Mouse (Mus musculus): ENCODE results near the gene Fcho1. TPM values are rescaled to one million over a fixed set of nuclear protein-coding genes. Genes with fewer than 3 reads are reported as not detected.
"Not testable (repeated sequence)": the region's sequence is repeated elsewhere in the genome, so short reads cannot be mapped to it uniquely, and the experiment has no call there.

Gene Fcho1
- 3.9 and 4.5 TPM in 2 replicates for polyA plus RNA-seq (2014; fragmentation: Nextera tagmentation; extraction: Ambion mirVana)

DNA sequence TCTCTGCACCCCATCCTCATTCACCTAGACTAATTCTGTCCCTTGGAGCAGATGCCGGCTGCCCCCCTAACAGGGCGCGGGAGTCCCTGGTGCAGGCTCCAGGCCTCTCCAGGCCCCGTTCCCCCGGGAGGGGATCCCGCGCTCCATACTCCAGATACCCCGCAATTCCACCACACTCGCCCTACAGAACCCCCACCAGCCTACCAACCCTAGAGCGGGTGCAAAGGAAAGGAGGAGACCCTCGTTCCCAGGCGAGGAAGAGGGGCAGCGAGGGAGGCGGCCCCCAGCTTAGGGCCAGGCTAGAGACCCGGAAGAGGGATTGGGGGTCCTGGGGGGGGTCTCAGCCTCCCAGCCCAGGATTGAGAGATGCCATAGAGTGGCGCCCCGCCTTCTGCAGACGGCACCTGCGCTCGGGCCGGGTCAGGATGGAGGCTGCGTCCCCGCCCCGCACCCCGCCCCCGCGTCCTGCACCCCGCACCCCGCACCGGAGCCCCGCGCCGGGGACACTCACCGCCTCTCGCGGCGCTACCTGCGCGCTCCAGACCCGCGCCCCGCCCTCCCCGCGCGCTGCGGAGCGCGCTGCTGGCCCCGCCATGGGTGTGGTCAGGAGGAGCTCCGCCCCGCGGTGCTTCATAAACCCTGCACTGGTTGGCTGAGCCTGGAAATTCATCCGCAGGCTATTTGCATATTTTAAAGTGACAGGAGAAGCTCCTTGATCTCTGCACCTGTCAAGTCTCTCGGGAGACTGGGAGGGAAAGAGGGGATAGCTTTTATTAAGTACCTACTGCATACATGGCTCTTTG lies at the start of gene Fcho1:
Gene Fcho1 (minus strand): TSS at position 595 of the 803 bp plus-strand sequence.
- H3K36me3 ChIP-seq (ENCODE audit: insufficient read depth), result no peaks in the 10 kb centered on the region
- ATAC-seq (ENCODE audit: insufficient read depth), result peak; percentile 82
- DNase-seq, result peak; percentile 84
- peak within 1 kb of the TSS; percentile 46 for H3K9ac ChIP-seq
- H3K4me2 ChIP-seq, result peak within 1 kb of the TSS; percentile 72
- H3K27ac ChIP-seq (ENCODE audit: low read depth), result no peak within 1 kb of the TSS
- WGBS, result under 1% methylated on average over 53 of the region's 54 CpGs
- peaks cover 26% of the 10 kb centered on the region for H3K27me3 ChIP-seq (ENCODE audit: insufficient read depth, low read length)
- TF ChIP-seq CTCF (IDR thresholded peaks at IDR 0.05; ENCODE audit: low read depth), result no peak
- no peaks in the 10 kb centered on the region for H3K9me3 ChIP-seq (ENCODE audit: low read depth, low read length)
- H3K4me1 ChIP-seq (ENCODE audit: insufficient read depth), result 0 out of 2 replicates have a peak, but pooled peaks cover 5% of the 10 kb centered on the region
- peak within 1 kb of the TSS; percentile 51 for H3K4me3 ChIP-seq (ENCODE audit: low read depth, low read length)

DNA sequence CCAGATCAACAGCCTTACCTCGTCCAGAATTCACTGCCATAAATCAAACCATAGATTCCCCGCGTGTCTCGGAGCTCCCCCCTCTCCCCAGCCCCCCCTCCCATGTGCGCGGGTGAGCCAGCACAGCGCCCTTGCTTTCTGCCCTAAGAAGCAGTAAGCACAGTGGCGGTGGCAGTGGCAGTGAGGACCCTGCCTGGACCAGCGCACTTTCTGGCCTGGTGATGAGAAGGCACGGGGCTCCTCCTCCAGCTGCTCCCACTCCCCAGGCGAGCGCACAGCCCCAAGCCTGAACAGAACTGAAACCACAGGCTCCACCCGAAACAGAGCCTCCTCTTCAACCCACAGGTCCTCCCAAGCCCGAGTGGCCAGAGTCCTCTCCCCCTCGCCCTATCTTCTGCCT lies 45.8 kb upstream of the Fcho1 start:
- Histone ChIP-seq H3K36me3 (ENCODE audit: insufficient read depth) (no peaks in the 10 kb centered on the region), H3K9ac (no peak overlapping the region), H3K27me3 (ENCODE audit: insufficient read depth, low read length) (no peaks in the 10 kb centered on the region), H3K27ac (ENCODE audit: low read depth) (no peak overlapping the region), H3K4me1 (ENCODE audit: insufficient read depth) (no peaks in the 10 kb centered on the region), H3K4me3 (ENCODE audit: low read depth, low read length) (no peak overlapping the region), H3K4me2 (no peak overlapping the region), H3K9me3 (ENCODE audit: low read depth, low read length) (peaks cover 8% of the 10 kb centered on the region; the same call in 1 of the 2 replicates)
- TF ChIP-seq CTCF (IDR thresholded peaks at IDR 0.05; ENCODE audit: low read depth), result no peak
- no peak for ATAC-seq (ENCODE audit: insufficient read depth)
- 91% methylated on average over 15 of the region's 15 CpGs for WGBS
- no peak for DNase-seq

DNA sequence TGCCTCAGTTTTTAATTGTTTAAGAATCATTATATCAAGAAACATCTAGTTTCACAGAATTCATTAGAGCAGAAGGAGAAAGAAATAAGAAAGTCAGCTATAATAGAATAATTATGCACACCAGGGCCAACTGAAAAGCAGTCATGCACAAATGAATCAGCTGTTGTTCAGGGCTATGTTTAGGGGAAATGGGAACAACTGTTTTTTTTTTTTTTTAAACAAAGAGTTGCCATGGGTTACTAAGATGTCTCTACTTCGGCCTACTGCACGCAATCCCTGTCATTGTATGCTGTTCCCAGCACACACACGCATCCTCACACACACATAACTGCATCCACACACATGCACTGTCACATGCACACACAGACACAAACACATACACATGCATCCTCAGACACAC lies 33.3 kb upstream of the Fcho1 start:
- WGBS, result 92% methylated on average over 3 of the region's 3 CpGs
- ATAC-seq (ENCODE audit: insufficient read depth) (no peak), DNase-seq (no peak)
- Histone ChIP-seq H3K36me3 (ENCODE audit: insufficient read depth) (no peaks in the 10 kb centered on the region), H3K27me3 (ENCODE audit: insufficient read depth, low read length) (no peaks in the 10 kb centered on the region), H3K27ac (ENCODE audit: low read depth) (no peak overlapping the region), H3K4me1 (ENCODE audit: insufficient read depth) (no peaks in the 10 kb centered on the region), H3K9ac (no peak overlapping the region), H3K9me3 (ENCODE audit: low read depth, low read length) (no peaks in the 10 kb centered on the region), H3K4me3 (ENCODE audit: low read depth, low read length) (no peak overlapping the region), H3K4me2 (no peak overlapping the region)
- no peak for TF ChIP-seq CTCF (IDR thresholded peaks at IDR 0.05; ENCODE audit: low read depth)

DNA sequence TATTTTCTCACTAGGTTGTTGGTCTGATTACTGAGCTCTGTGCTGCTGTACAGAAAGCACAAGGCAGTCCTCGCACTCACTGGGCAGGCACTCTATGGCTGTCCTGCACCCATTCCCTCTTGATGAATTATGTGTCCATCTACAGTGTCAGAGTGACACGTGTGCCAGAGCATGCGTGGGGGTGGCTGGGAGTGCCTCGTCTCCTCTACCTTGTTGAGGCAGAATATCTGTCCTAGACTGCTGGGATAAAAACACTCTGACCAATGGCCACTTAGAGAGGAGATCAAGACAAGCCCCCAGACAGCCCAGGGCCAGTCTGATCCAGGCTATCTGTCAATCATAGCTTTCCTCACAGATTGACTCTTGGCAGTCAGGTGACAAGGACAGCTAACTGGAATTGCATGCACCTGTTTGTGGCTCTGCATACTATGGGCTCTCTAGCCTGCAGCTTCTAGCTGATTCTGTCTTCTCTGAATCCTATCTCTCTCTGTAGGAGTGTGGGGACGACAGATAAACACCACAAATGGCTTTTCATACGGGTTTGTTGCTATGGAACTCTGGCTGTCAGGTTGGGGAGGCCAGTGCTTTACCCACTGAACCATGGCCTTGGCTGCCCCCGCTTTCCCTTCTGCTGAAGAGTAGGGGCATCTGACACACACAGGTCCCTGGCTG lies 27.5 kb upstream of the Fcho1 start:
- DNase-seq; ATAC-seq (ENCODE audit: insufficient read depth); H3K4me1 ChIP-seq (ENCODE audit: insufficient read depth); H3K27me3 ChIP-seq (ENCODE audit: insufficient read depth, low read length); H3K9me3 ChIP-seq (ENCODE audit: low read depth, low read length); H3K4me2 ChIP-seq; H3K36me3 ChIP-seq (ENCODE audit: insufficient read depth); H3K27ac ChIP-seq (ENCODE audit: low read depth); H3K4me3 ChIP-seq (ENCODE audit: low read depth, low read length); H3K9ac ChIP-seq: not testable (repeated sequence)
- 60% methylated on average over 7 of the region's 7 CpGs for WGBS

DNA sequence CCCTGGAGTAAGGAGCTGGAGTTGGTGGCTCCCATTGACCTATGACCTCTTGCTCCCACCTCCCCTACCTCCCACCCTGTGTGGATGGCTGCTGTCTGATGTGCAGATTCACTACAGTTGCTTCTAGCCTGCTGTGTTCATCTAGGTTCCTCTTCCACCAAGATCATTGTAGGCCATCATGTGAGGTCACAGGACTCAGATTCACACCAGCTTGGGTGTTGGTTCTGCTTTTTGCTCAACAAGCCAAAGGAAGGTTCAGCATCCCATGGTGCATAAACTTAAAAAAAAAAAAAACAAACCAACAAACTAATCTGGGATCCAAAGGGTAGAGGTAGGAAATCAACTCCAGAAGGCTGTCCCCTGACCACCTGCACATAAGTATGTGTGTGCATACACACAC lies 26.7 kb upstream of the Fcho1 start:
- not testable (repeated sequence) for ATAC-seq (ENCODE audit: insufficient read depth); H3K27ac ChIP-seq (ENCODE audit: low read depth); H3K4me2 ChIP-seq; H3K4me1 ChIP-seq (ENCODE audit: insufficient read depth); H3K27me3 ChIP-seq (ENCODE audit: insufficient read depth, low read length); H3K9ac ChIP-seq; H3K36me3 ChIP-seq (ENCODE audit: insufficient read depth); H3K4me3 ChIP-seq (ENCODE audit: low read depth, low read length); H3K9me3 ChIP-seq (ENCODE audit: low read depth, low read length); DNase-seq

DNA sequence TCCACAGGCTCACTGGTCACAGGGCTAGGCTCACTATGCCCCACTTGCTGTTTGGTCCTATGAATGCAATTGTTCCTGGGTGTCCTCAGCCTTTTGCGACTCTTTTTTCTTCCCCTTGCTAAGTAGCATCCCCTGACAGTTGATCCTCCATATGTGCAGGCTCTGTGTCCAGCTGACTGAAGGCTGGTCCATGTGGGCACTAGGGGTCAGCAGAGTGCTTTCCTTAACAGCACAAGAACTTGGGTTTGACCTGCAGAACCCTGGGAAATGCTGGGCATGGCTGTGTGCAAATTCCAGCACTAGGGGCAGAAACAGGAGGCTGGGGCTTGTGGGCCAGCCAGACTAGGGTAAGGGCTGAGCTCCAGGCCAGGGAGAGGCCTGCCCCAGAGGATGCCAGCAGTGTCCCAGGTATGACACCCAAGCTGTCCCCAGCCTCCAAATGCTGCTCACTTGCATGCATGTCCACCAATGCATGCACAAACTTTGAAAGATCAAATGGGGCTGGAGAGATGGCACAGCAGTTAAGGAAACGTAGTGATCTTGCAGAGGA lies 25.9 kb upstream of the Fcho1 start:
- not testable (repeated sequence) for H3K4me3 ChIP-seq (ENCODE audit: low read depth, low read length); H3K9ac ChIP-seq; H3K4me2 ChIP-seq; H3K27ac ChIP-seq (ENCODE audit: low read depth); H3K9me3 ChIP-seq (ENCODE audit: low read depth, low read length); H3K36me3 ChIP-seq (ENCODE audit: insufficient read depth); H3K4me1 ChIP-seq (ENCODE audit: insufficient read depth); H3K27me3 ChIP-seq (ENCODE audit: insufficient read depth, low read length)
- ATAC-seq (ENCODE audit: insufficient read depth) (peak; percentile 44; the same call in 1 of the 2 replicates), DNase-seq (peak; percentile 65)
- 46% methylated on average over 2 of the region's 2 CpGs for WGBS
- TF ChIP-seq CTCF (IDR thresholded peaks at IDR 0.05; ENCODE audit: low read depth), result peak; percentile 56

DNA sequence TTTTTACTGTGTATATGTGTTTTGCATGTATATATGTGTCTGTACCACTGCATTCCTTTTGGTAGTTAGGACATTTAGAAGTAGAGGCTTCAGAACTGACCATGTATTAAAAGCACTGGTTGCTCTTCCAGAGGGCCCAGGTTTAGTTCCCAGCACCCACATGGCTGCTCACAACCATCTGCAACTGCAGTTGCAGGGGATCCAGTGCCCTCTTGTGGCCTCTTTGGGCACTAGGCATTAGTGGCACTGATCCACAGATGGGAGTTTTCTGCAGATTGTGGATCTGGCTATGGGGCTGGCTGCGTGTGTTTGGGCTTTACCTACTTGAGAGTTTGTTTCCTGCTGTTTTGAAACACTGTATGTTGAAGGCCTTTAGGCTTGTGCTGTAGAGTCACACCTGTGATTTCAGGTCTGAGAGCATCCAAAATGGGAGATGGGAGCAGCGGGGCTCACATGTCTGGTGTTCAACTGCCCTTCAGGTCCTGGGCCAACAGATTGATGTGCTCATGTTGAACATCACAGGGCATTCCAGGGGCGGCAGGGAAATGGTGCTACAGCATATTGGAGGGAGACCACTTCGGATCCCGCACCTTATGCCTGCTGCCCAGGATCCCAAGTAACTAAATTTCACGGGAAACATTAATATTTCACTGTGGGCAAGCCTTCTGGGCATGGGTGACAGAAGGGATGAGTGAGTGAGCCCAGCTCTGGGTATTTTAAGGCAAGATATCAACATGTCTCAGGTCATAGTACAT lies 24.0 kb upstream of the Fcho1 start:
- not testable (repeated sequence) for H3K36me3 ChIP-seq (ENCODE audit: insufficient read depth); H3K27ac ChIP-seq (ENCODE audit: low read depth)
- 83% methylated on average over 6 of the region's 6 CpGs for WGBS

DNA sequence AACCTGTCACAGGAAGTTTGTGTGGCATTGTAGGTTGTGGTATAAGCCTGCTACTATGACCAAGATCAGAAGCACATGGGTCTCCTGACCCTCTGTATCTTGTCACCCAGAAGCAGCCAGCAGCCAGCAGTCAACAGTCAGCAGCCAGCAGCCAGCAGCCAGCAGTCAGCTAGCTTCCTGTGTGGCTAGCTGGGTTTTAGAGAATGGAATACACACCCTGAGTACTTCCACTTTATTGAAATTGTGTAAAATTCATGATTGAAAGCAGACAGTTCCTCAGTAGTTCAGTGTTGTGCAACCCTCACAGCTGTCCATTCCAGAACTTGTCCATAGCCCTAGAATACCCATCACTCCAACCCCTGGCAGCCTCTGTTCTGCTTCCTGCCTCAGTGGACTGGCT lies 21.6 kb upstream of the Fcho1 start:
- ATAC-seq (ENCODE audit: insufficient read depth); H3K4me1 ChIP-seq (ENCODE audit: insufficient read depth); DNase-seq; H3K27ac ChIP-seq (ENCODE audit: low read depth); H3K4me2 ChIP-seq; H3K36me3 ChIP-seq (ENCODE audit: insufficient read depth); H3K4me3 ChIP-seq (ENCODE audit: low read depth, low read length); H3K9ac ChIP-seq; H3K9me3 ChIP-seq (ENCODE audit: low read depth, low read length); H3K27me3 ChIP-seq (ENCODE audit: insufficient read depth, low read length): not testable (repeated sequence)

More for the DNA sequence above, 24.0 kb upstream of the Fcho1 start:
- not testable (repeated sequence) for H3K4me3 ChIP-seq (ENCODE audit: low read depth, low read length); DNase-seq; H3K4me1 ChIP-seq (ENCODE audit: insufficient read depth); ATAC-seq (ENCODE audit: insufficient read depth); H3K4me2 ChIP-seq; H3K9ac ChIP-seq; H3K9me3 ChIP-seq (ENCODE audit: low read depth, low read length); H3K27me3 ChIP-seq (ENCODE audit: insufficient read depth, low read length)

All from lung, embryonic 14.5 days (tissue).